Mouse (Mus musculus): ENCODE data around the gene Bcl11b. TPM values are rescaled to one million over a fixed set of nuclear protein-coding genes. Genes with fewer than 3 reads are reported as not detected.

Bcl11b gene
- polyA plus RNA-seq, 1 experiment from 2014 or later, result 0.30 TPM

- H3K4me1 ChIP-seq, result peaks cover 6% of the 10 kb centered on the region
- peaks cover 88% of the 10 kb centered on the region for H3K27me3 ChIP-seq (replicated peaks)
- peak; percentile 31; the same call in 1 of the 2 replicates for ATAC-seq
- peak overlapping the region; percentile 23 for H3K4me3 ChIP-seq
- 2% methylated on average over 56 of the region's 56 CpGs for WGBS (ENCODE audit: insufficient replicate concordance)
- H3K9me3 ChIP-seq (replicated peaks), result no peaks in the 10 kb centered on the region
- H3K36me3 ChIP-seq, result no peaks in the 10 kb centered on the region
- H3K9ac ChIP-seq, result no peak overlapping the region
- no peak overlapping the region for H3K27ac ChIP-seq
- peak overlapping the region; percentile 56 for H3K4me2 ChIP-seq
Observed at GRCm38 (mm10) chr12:108005816-108006626, 2.6 kb upstream of the Bcl11b start.

DNA sequence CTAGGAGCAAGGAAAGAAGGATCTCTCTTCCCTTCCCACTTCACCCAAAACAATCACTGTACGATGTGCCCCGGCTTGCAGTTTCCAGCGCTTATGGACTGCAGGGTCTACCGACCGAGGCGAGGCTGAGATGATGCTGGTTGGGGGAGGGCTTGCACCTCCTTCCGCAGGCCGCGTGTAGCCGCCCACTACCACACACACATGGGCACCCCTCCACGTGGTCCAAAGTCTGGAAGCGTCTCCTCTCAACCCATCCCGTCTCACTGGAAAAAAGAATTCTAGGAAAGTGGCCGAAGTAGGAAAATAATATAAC is 2.0 kb upstream of the Bcl11b start:
- peaks cover 91% of the 10 kb centered on the region for H3K27me3 ChIP-seq (replicated peaks)

GRCm38 (mm10) chr12:108004701-108005487 is 1.5 kb upstream of the Bcl11b start:
- peak overlapping the region; percentile 32 for H3K4me3 ChIP-seq

More for the DNA sequence above, 2.0 kb upstream of the Bcl11b start:
- ATAC-seq, result no peak
- peak overlapping the region; percentile 53 for H3K4me2 ChIP-seq
- no peaks in the 10 kb centered on the region for H3K9me3 ChIP-seq (replicated peaks)
- no peak overlapping the region for H3K27ac ChIP-seq
- no peak overlapping the region for H3K9ac ChIP-seq
- H3K4me1 ChIP-seq, result peaks cover 6% of the 10 kb centered on the region
- H3K4me3 ChIP-seq, result peak overlapping the region; percentile 32; the same call in 1 of the 2 replicates
- no peaks in the 10 kb centered on the region for H3K36me3 ChIP-seq
- WGBS (ENCODE audit: insufficient replicate concordance), result 7% methylated on average over 14 of the region's 14 CpGs

GRCm38 (mm10) chr12:108003928-108004327 is 526 bp upstream of the Bcl11b start:
- H3K4me1 ChIP-seq, result peaks cover 6% of the 10 kb centered on the region
- no peak overlapping the region for H3K27ac ChIP-seq
- H3K4me3 ChIP-seq, result peak overlapping the region; percentile 50
- ATAC-seq, result no peak
- under 1% methylated on average over 35 of the region's 35 CpGs for WGBS (ENCODE audit: insufficient replicate concordance)
- no peaks in the 10 kb centered on the region for H3K36me3 ChIP-seq
- H3K9me3 ChIP-seq (replicated peaks), result no peaks in the 10 kb centered on the region
- H3K27me3 ChIP-seq (replicated peaks), result peaks cover 99% of the 10 kb centered on the region
- 0 out of 2 replicates have a peak overlapping the region, but pooled peaks have one; percentile 12 for H3K9ac ChIP-seq
- peak overlapping the region; percentile 70 for H3K4me2 ChIP-seq

More at GRCm38 (mm10) chr12:108004701-108005487, 1.5 kb upstream of the Bcl11b start:
- peaks cover 6% of the 10 kb centered on the region for H3K4me1 ChIP-seq
- peak overlapping the region; percentile 53 for H3K4me2 ChIP-seq
- no peak overlapping the region for H3K27ac ChIP-seq
- no peak for ATAC-seq
- 2% methylated on average over 42 of the region's 43 CpGs for WGBS (ENCODE audit: insufficient replicate concordance)
- H3K9ac ChIP-seq, result no peak overlapping the region
- H3K27me3 ChIP-seq (replicated peaks), result peaks cover 92% of the 10 kb centered on the region
- no peaks in the 10 kb centered on the region for H3K36me3 ChIP-seq
- H3K9me3 ChIP-seq (replicated peaks), result no peaks in the 10 kb centered on the region

- Histone ChIP-seq H3K27me3 (replicated peaks) (peaks cover 100% of the 10 kb centered on the region), H3K9ac (no peak overlapping the region)
- ATAC-seq, result no peak
Observed at GRCm38 (mm10) chr12:108002436-108003189, 789 bp downstream of the Bcl11b start.

GRCm38 (mm10) chr12:108001652-108002340 is 1.6 kb downstream of the Bcl11b start:
- peaks cover 98% of the 10 kb centered on the region for H3K27me3 ChIP-seq (replicated peaks)
- H3K9ac ChIP-seq, result no peak overlapping the region
- no peak for ATAC-seq
- H3K36me3 ChIP-seq, result no peaks in the 10 kb centered on the region
- peak overlapping the region; percentile 70; the same call in 1 of the 2 replicates for H3K4me2 ChIP-seq
- H3K27ac ChIP-seq, result no peak overlapping the region
- no peaks in the 10 kb centered on the region for H3K9me3 ChIP-seq (replicated peaks)
- WGBS (ENCODE audit: insufficient replicate concordance), result 3% methylated on average over 37 of the region's 37 CpGs
- peaks cover 6% of the 10 kb centered on the region for H3K4me1 ChIP-seq
- H3K4me3 ChIP-seq, result no peak overlapping the region; the same call in 1 of the 2 replicates

More at GRCm38 (mm10) chr12:108002436-108003189, 789 bp downstream of the Bcl11b start:
- under 1% methylated on average over 66 of the region's 78 CpGs for WGBS (ENCODE audit: insufficient replicate concordance)
- Histone ChIP-seq H3K4me3 (peak overlapping the region; percentile 50), H3K9me3 (replicated peaks) (no peaks in the 10 kb centered on the region), H3K4me2 (peak overlapping the region; percentile 70), H3K36me3 (no peaks in the 10 kb centered on the region), H3K4me1 (peaks cover 6% of the 10 kb centered on the region), H3K27ac (no peak overlapping the region)

DNA sequence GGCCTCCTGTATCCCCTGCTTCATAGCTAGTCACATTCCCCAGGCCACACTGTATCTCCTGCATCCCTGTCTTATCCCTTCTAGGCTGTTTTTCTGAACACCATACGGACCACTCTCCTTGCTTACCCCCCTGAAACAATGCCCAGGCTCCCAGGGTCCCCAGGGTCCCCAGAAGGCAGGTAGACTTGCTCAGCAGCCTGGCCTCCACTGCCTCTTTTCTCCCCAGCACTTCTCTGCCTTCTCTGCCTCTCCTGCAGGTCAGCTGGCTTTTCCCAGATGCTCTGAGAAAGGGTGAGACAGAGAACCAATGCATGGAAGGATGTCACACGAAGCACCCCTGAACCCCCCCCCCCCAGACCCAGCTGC is 2.7 kb downstream of the Bcl11b start:
- no peak overlapping the region for H3K4me2 ChIP-seq
- no peak overlapping the region for H3K27ac ChIP-seq
- H3K4me3 ChIP-seq, result no peak overlapping the region
- H3K4me1 ChIP-seq, result peaks cover 6% of the 10 kb centered on the region
- WGBS (ENCODE audit: insufficient replicate concordance), result 13% methylated on average over 2 of the region's 2 CpGs
- no peak for ATAC-seq
- H3K27me3 ChIP-seq (replicated peaks), result peaks cover 92% of the 10 kb centered on the region
- H3K36me3 ChIP-seq, result no peaks in the 10 kb centered on the region
- H3K9ac ChIP-seq, result no peak overlapping the region
- no peaks in the 10 kb centered on the region for H3K9me3 ChIP-seq (replicated peaks)

- ATAC-seq, result no peak
- 57% methylated on average over 15 of the region's 15 CpGs for WGBS (ENCODE audit: insufficient replicate concordance)
- H3K9ac ChIP-seq, result no peak overlapping the region
- no peak overlapping the region for H3K27ac ChIP-seq
- no peaks in the 10 kb centered on the region for H3K36me3 ChIP-seq
- H3K4me1 ChIP-seq, result peaks cover 6% of the 10 kb centered on the region
- H3K27me3 ChIP-seq (replicated peaks), result peaks cover 92% of the 10 kb centered on the region
- no peak overlapping the region for H3K4me2 ChIP-seq
- H3K4me3 ChIP-seq, result no peak overlapping the region
- H3K9me3 ChIP-seq (replicated peaks), result no peaks in the 10 kb centered on the region
Observed at GRCm38 (mm10) chr12:107999751-108000714, 3.4 kb downstream of the Bcl11b start.

DNA sequence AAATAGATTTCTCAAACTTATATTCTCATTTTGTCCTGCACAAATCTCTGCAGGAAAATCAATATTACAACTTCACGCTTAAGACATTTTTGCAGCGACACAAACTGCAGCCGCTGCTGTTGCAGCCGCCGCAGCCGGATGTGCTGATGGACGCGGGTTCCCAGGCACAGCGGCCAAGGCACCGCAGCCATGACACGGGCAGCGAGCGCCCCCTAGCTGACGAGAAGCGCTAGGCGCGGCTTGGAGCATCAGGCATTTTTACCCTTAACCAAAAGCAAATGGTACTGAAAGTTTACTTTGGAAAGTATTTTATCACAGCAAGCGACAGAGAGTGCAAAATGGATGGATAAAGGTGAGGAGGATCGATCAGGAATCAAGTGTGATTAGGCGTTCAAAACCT is 4.7 kb downstream of the Bcl11b start:
- Histone ChIP-seq H3K9me3 (replicated peaks) (no peaks in the 10 kb centered on the region), H3K27ac (no peak overlapping the region), H3K4me1 (no peaks in the 10 kb centered on the region; the same call in 1 of the 2 replicates), H3K4me3 (no peak overlapping the region), H3K4me2 (no peak overlapping the region), H3K27me3 (replicated peaks) (peaks cover 86% of the 10 kb centered on the region), H3K36me3 (no peaks in the 10 kb centered on the region), H3K9ac (no peak overlapping the region)
- WGBS (ENCODE audit: insufficient replicate concordance), result 2% methylated on average over 20 of the region's 20 CpGs
- no peak for ATAC-seq

GRCm38 (mm10) chr12:107997901-107998300 is 5.5 kb downstream of the Bcl11b start:
- Histone ChIP-seq H3K27ac (no peak overlapping the region), H3K36me3 (no peaks in the 10 kb centered on the region), H3K4me1 (no peaks in the 10 kb centered on the region), H3K9me3 (replicated peaks) (no peaks in the 10 kb centered on the region), H3K27me3 (replicated peaks) (peaks cover 77% of the 10 kb centered on the region), H3K4me3 (no peak overlapping the region), H3K9ac (no peak overlapping the region), H3K4me2 (no peak overlapping the region)
- no peak for ATAC-seq
- WGBS (ENCODE audit: insufficient replicate concordance), result 68% methylated on average over 11 of the region's 11 CpGs

Data from liver, embryonic 12.5 days (tissue).